Mouse (Mus musculus) limb, embryonic 11.5 days (tissue): ENCODE results near the gene Cebpe. TPM values are rescaled to one million over a fixed set of nuclear protein-coding genes. Genes with fewer than 3 reads are reported as not detected.

Source experiments
- ATAC-seq: fragments of 200-750 bp; cut with Nextera tagmentation; 2 replicates; pipeline ENCODE4 v1.8.0; 2017; ENCODE audit warnings: low read depth; ENCODE audit not compliant: insufficient number of reproducible peaks, low FRiP score, low TSS enrichment
- DNase-seq: peaks from one replicate; pipeline ENCODE4 v3.0.0-alpha.2; 2015; ENCODE audit warnings: low spot score
- H3K27ac ChIP-seq: fragments of 300-500 bp; sonication (generic); replicated peaks from 2 replicates; pipeline ENCODE4 v1.5.1; 2014; ENCODE audit warnings: low read depth, mild to moderate bottlenecking, low read length
- H3K27me3 ChIP-seq: fragments of 300-500 bp; sonication (generic); 2 replicates; pipeline ENCODE4 v1.6.1; 2014; ENCODE audit warnings: mild to moderate bottlenecking, low read length, mixed read lengths; ENCODE audit not compliant: control insufficient read depth, insufficient read depth
- H3K36me3 ChIP-seq: fragments of 300-500 bp; sonication (generic); 2 replicates; pipeline ENCODE4 v1.6.1; 2014; ENCODE audit warnings: mild to moderate bottlenecking, low read length, moderate library complexity, mixed read lengths; ENCODE audit not compliant: control insufficient read depth, insufficient read depth
- H3K4me1 ChIP-seq: fragments of 300-500 bp; sonication (generic); 2 replicates; pipeline ENCODE4 v1.6.1; 2014; ENCODE audit warnings: low read length, mixed read lengths; ENCODE audit not compliant: control insufficient read depth, insufficient read depth
- H3K4me2 ChIP-seq: fragments of 300-500 bp; sonication (generic); 2 replicates; pipeline ENCODE4 v1.6.1; 2014; ENCODE audit warnings: low read depth, mild to moderate bottlenecking, moderate library complexity; ENCODE audit not compliant: severe bottlenecking
- H3K4me3 ChIP-seq: fragments of 300-500 bp; sonication (generic); 2 replicates; pipeline ENCODE4 v1.5.1; 2014; ENCODE audit warnings: low read depth, low read length
- H3K9ac ChIP-seq: fragments of 300-500 bp; sonication (generic); 2 replicates; pipeline ENCODE4 v1.6.1; 2014; ENCODE audit warnings: mild to moderate bottlenecking, low read length
- H3K9me3 ChIP-seq: fragments of 300-500 bp; sonication (generic); 2 replicates; pipeline ENCODE4 v1.6.1; 2016; ENCODE audit warnings: low read length; ENCODE audit not compliant: control insufficient read depth
- WGBS: fragments of 180-500 bp; shearing (Covaris S2); extraction: QIAGEN DNeasy Blood & Tissue Kit; methylation state at CpG from one replicate; pipeline ENCODE4 v1.1.7; 2014; 5-methylcytosine and 5-hydroxymethylcytosine counted together
- polyA plus RNA-seq: library from polyadenylated mRNA; unstranded; fragments of >200 nt; fragmentation: Nextera tagmentation; extraction: Ambion mirVana; gene quantifications from 2 replicates; pipeline ENCODE4 v1.2.1, GENCODE M21; 2014

Cebpe gene
- polyA plus RNA-seq, 1 experiment from 2014 or later = not detected

- no peak overlapping the region for H3K4me3 ChIP-seq
- no peak overlapping the region for H3K27ac ChIP-seq
- no peaks in the 10 kb centered on the region for H3K9me3 ChIP-seq
- ATAC-seq (no peak), DNase-seq (no peak)
- H3K9ac ChIP-seq = no peak overlapping the region
- 95% methylated on average over 9 of the region's 9 CpGs for WGBS
- no peaks in the 10 kb centered on the region for H3K4me1 ChIP-seq
- H3K36me3 ChIP-seq = no peaks in the 10 kb centered on the region
- H3K4me2 ChIP-seq = no peak overlapping the region
- no peaks in the 10 kb centered on the region for H3K27me3 ChIP-seq
Measured at GRCm38 (mm10) chr14:54746038-54746437, 34.1 kb upstream of the Cebpe start.

- Histone ChIP-seq H3K36me3 (no peaks in the 10 kb centered on the region), H3K4me3 (no peak overlapping the region), H3K4me1 (no peaks in the 10 kb centered on the region), H3K4me2 (no peak overlapping the region), H3K27me3 (no peaks in the 10 kb centered on the region), H3K27ac (no peak overlapping the region), H3K9ac (no peak overlapping the region), H3K9me3 (no peaks in the 10 kb centered on the region)
- DNase-seq (no peak), ATAC-seq (no peak)
- WGBS = 60% methylated on average over 8 of the region's 8 CpGs
Measured at GRCm38 (mm10) chr14:54744473-54744872, 32.5 kb upstream of the Cebpe start.

- WGBS = 86% methylated on average over 2 of the region's 2 CpGs
- Histone ChIP-seq H3K27ac (no peak overlapping the region), H3K4me1 (no peaks in the 10 kb centered on the region), H3K4me2 (no peak overlapping the region), H3K9ac (no peak overlapping the region), H3K4me3 (no peak overlapping the region), H3K27me3 (no peaks in the 10 kb centered on the region), H3K36me3 (no peaks in the 10 kb centered on the region), H3K9me3 (no peaks in the 10 kb centered on the region)
- DNase-seq (no peak), ATAC-seq (no peak)
Measured at GRCm38 (mm10) chr14:54742375-54742774, 30.4 kb upstream of the Cebpe start.

GRCm38 (mm10) chr14:54741721-54742120 lies 29.7 kb upstream of the Cebpe start:
- Histone ChIP-seq H3K36me3 (no peaks in the 10 kb centered on the region), H3K27ac (no peak overlapping the region), H3K27me3 (no peaks in the 10 kb centered on the region), H3K4me2 (no peak overlapping the region), H3K9ac (no peak overlapping the region), H3K4me3 (no peak overlapping the region), H3K9me3 (no peaks in the 10 kb centered on the region), H3K4me1 (no peaks in the 10 kb centered on the region)
- 87% methylated on average over 6 of the region's 6 CpGs for WGBS
- DNase-seq (no peak), ATAC-seq (no peak)

- Histone ChIP-seq H3K27me3 (no peaks in the 10 kb centered on the region), H3K36me3 (no peaks in the 10 kb centered on the region), H3K4me1 (no peaks in the 10 kb centered on the region), H3K27ac (no peak overlapping the region), H3K9me3 (no peaks in the 10 kb centered on the region), H3K4me3 (no peak overlapping the region), H3K9ac (no peak overlapping the region), H3K4me2 (no peak overlapping the region)
- DNase-seq (no peak), ATAC-seq (no peak)
- WGBS = 85% methylated on average over 10 of the region's 10 CpGs
Measured at GRCm38 (mm10) chr14:54737634-54738033, 25.7 kb upstream of the Cebpe start.

GRCm38 (mm10) chr14:54736555-54737552 lies 24.9 kb upstream of the Cebpe start:
- H3K4me3 ChIP-seq = no peak overlapping the region
- DNase-seq (no peak), ATAC-seq (no peak)
- no peaks in the 10 kb centered on the region for H3K9me3 ChIP-seq
- no peaks in the 10 kb centered on the region for H3K4me1 ChIP-seq
- H3K27me3 ChIP-seq = no peaks in the 10 kb centered on the region
- H3K36me3 ChIP-seq = no peaks in the 10 kb centered on the region
- H3K27ac ChIP-seq = no peak overlapping the region
- WGBS = 74% methylated on average over 14 of the region's 14 CpGs
- H3K9ac ChIP-seq = no peak overlapping the region
- no peak overlapping the region for H3K4me2 ChIP-seq

- no peak for ATAC-seq
- WGBS = 72% methylated on average over 4 of the region's 4 CpGs
Measured at GRCm38 (mm10) chr14:54735221-54735620, 23.2 kb upstream of the Cebpe start.

GRCm38 (mm10) chr14:54734004-54734403 lies 22.0 kb upstream of the Cebpe start:
- Histone ChIP-seq H3K36me3 (no peaks in the 10 kb centered on the region), H3K4me3 (no peak overlapping the region), H3K27ac (no peak overlapping the region), H3K4me2 (no peak overlapping the region), H3K9ac (no peak overlapping the region), H3K9me3 (no peaks in the 10 kb centered on the region), H3K27me3 (no peaks in the 10 kb centered on the region), H3K4me1 (no peaks in the 10 kb centered on the region)
- DNase-seq (no peak), ATAC-seq (no peak)
- WGBS = 74% methylated on average over 4 of the region's 4 CpGs

More at GRCm38 (mm10) chr14:54735221-54735620, 23.2 kb upstream of the Cebpe start:
- no peak overlapping the region for H3K9ac ChIP-seq
- H3K4me2 ChIP-seq = no peak overlapping the region
- no peaks in the 10 kb centered on the region for H3K27me3 ChIP-seq
- H3K4me1 ChIP-seq = no peaks in the 10 kb centered on the region
- no peak overlapping the region for H3K27ac ChIP-seq
- no peak for DNase-seq
- H3K9me3 ChIP-seq = no peaks in the 10 kb centered on the region
- no peaks in the 10 kb centered on the region for H3K36me3 ChIP-seq
- H3K4me3 ChIP-seq = no peak overlapping the region
